Mouse (Mus musculus) CH12.LX (cell line): ENCODE data around the gene Ugt1a10. TPM values are rescaled to one million over a fixed set of nuclear protein-coding genes. Genes with fewer than 3 reads are reported as not detected.
"Not testable (repeated sequence)": the region's sequence is repeated elsewhere in the genome, so short reads cannot be mapped to it uniquely, and the experiment has no call there.

ENCODE experiments used
- DNase-seq: peaks from one replicate; pipeline ENCODE4 v3.0.0-alpha.2; 2013; ENCODE audit errors: extremely low read depth
- H3K27ac ChIP-seq: 2 replicates; pipeline ENCODE4 v1.5.1; 2012; ENCODE audit warnings: low read depth, mild to moderate bottlenecking, control low read depth, moderate library complexity; ENCODE audit not compliant: insufficient read depth
- H3K27me3 ChIP-seq: replicated peaks from 2 replicates; pipeline ENCODE3; 2012; ENCODE audit warnings: inconsistent platforms
- H3K36me3 ChIP-seq, 2 experiments: replicated peaks in 1 of 2; 2 replicates each; pipeline versions ENCODE3 to v1.6.1; 2012; ENCODE audit warnings: inconsistent platforms in 1 of 2, low read length in 1 of 2, mild to moderate bottlenecking in 1 of 2, mixed read lengths in 1 of 2, moderate library complexity in 1 of 2; ENCODE audit not compliant: control insufficient read depth in 1 of 2, insufficient read depth in 1 of 2
- H3K4me1 ChIP-seq, 2 experiments: 2 replicates each; pipeline ENCODE4 v1.6.1; 2012; ENCODE audit warnings: inconsistent platforms in 1 of 2, moderate library complexity in 1 of 2; ENCODE audit not compliant: insufficient read depth in 2 of 2, control insufficient read depth in 1 of 2
- H3K4me2 ChIP-seq: 2 replicates; pipeline ENCODE4 v1.6.1; 2012; ENCODE audit warnings: low read depth, mild to moderate bottlenecking, control low read depth; ENCODE audit not compliant: poor library complexity, insufficient read depth, severe bottlenecking
- H3K4me3 ChIP-seq, 3 experiments: fragments of 150-350 bp in 1 of 3; sonication (generic) in 1 of 3; replicated peaks in 1 of 3; 2 replicates each; pipeline versions ENCODE3 to v1.5.1; 2011 to 2012; ENCODE audit warnings: low read depth in 2 of 3, low read length in 2 of 3, mild to moderate bottlenecking in 2 of 3, moderate library complexity in 2 of 3, control low read depth in 1 of 3, improper control_type of control experiment in 1 of 3, inconsistent platforms in 1 of 3, mixed read lengths in 1 of 3; ENCODE audit not compliant: poor library complexity in 1 of 3
- H3K79me2 ChIP-seq: replicated peaks from 2 replicates; pipeline ENCODE4 v1.6.1; 2012; ENCODE audit warnings: mild to moderate bottlenecking, moderate library complexity; ENCODE audit not compliant: control insufficient read depth, poor library complexity, insufficient read depth, severe bottlenecking; ENCODE audit errors: extremely low read depth
- H3K9ac ChIP-seq: 2 replicates; pipeline ENCODE4 v1.6.1; 2012; ENCODE audit warnings: low read depth, mild to moderate bottlenecking, control low read depth, moderate library complexity; ENCODE audit not compliant: insufficient read depth
- H3K9me3 ChIP-seq: replicated peaks from 2 replicates; pipeline ENCODE3; 2012; ENCODE audit warnings: low read length, inconsistent platforms, mixed read lengths
- KAT2A ChIP-seq: IDR thresholded peaks from 2 replicates; pipeline ENCODE4 v1.6.1; 2012; ENCODE audit warnings: low read length, improper control_type of control experiment, inconsistent platforms; ENCODE audit not compliant: insufficient replicate concordance
- MYC ChIP-seq: IDR thresholded peaks from 2 replicates; pipeline ENCODE4 v1.6.1; 2011; ENCODE audit warnings: low read depth, mild to moderate bottlenecking, improper control_type of control experiment, low read length
- SMC3 ChIP-seq: IDR thresholded peaks from 2 replicates; pipeline ENCODE4 v1.6.1; 2011; ENCODE audit warnings: low read depth, low read length, improper control_type of control experiment
- ZNF384 ChIP-seq: IDR thresholded peaks from 2 replicates; pipeline ENCODE4 v1.6.1; 2012; ENCODE audit warnings: low read depth, low read length, improper control_type of control experiment, inconsistent platforms
- dilution Hi-C: fragments of 300-500 bp; cut with MboI; formaldehyde crosslinking; loops from 2 replicates; pipeline ENCODE4 v1.14.3; 2020; ENCODE audit warnings: low sequenced_read_pairs; ENCODE audit not compliant: extremely low pct_unique_long_range_greater_than_20kb, extremely low pct_ligation_motif_present
- in situ Hi-C: fragments of 300-500 bp; cut with MboI; formaldehyde crosslinking; loops from 3 replicates; pipeline ENCODE4 v1.14.3; 2019; ENCODE audit warnings: low sequenced_read_pairs, low pct_ligation_motif_present, low pct_unique_long_range_greater_than_20kb, mixed read lengths
- polyA plus RNA-seq: library from polyadenylated mRNA; unstranded; fragments of >175 nt; gene quantifications from 2 replicates; pipeline ENCODE4 v1.2.1, GENCODE M21; 2012; ENCODE audit warnings: low read depth; ENCODE audit not compliant: insufficient read length
- total RNA-seq, 2 experiments: library from RNA; depleted of rRNA; stranded (reverse); fragments of 300-350 nt in 1 of 2; fragments of >200 nt in 1 of 2; gene quantifications; 2 replicates each; pipeline ENCODE4 v1.2.3; 2012 to 2014

The Ugt1a10 gene
- total and polyA plus RNA-seq, 3 experiments, result not detected

DNA sequence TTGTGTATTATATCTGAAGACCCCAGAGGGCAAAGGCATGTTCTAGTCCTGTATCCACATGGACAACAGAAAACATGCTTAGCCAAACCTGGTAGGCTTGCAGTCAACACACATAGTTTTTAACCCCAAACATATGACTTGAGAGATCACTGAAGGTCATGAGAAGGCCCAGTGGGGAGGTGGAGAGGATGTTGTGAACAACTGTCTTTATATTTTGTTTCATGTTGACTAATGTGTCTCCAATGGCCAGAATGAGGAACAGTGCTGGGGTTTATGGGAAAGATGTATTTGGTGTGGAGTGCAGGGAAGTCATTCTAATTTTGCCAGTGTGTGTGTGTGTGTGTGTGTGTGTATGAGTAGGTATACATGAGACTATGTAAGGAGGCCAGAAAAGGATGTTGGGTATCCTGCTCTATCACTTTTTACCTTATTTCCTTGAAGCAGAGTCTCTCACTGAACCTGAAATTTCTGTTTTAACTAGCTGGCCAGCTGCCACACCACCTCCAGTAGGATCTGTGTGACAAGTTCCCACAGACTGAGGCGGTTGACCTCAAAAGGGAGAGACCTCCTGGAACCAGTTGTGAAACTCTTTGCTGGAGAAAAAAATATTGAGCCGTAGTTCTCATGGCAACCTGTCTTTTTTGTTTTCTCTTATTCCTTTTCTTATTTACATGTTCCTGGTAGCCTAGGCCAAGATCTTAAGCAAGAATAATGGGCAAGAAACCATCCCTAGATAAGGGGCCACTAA lies 169.0 kb downstream of the Ugt1a10 start:
- DNase-seq, result no peak
- in situ Hi-C loops, result no loop called here
- dilution Hi-C loops, result no loop called here
- H3K79me2 ChIP-seq, result no peaks in the 10 kb centered on the region
- TF ChIP-seq SMC3, result no peak
- H3K36me3 ChIP-seq, result no peaks in the 10 kb centered on the region
- H3K9me3 ChIP-seq, result peaks cover 53% of the 10 kb centered on the region
- H3K4me3 ChIP-seq, result no peak overlapping the region
- H3K27ac ChIP-seq, result no peak overlapping the region
- H3K4me1 ChIP-seq, result 0 out of 4 replicates have a peak, but pooled peaks cover 0 to 3% of the 10 kb centered on the region in 2 experiments
- no peak overlapping the region for H3K4me2 ChIP-seq
- H3K9ac ChIP-seq, result no peak overlapping the region
- H3K27me3 ChIP-seq, result no peaks in the 10 kb centered on the region

- H3K27ac ChIP-seq, in situ Hi-C loops, dilution Hi-C loops: not testable (repeated sequence)
These were observed 170.1 kb downstream of the Ugt1a10 start for GRCm38 (mm10) chr1:88225301-88225700.

DNA sequence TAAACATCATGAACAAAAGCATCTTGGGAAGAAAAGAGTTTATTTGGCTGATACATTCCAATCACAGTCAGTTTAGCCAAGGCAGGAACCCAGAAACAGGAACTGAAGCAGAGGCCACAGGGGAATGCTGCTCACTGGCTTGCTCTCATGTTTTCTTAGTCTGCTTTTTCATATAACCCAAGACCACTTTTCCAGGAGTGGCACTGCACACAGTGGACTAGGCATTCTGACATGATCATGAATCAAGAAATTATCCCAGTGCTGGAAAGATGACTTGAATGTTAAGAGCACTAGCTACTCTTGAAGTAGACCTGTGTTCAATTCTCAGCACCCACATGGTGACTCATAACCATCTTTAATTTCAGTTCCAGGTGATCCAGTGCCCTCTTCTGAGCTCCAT lies 170.6 kb downstream of the Ugt1a10 start:
- dilution Hi-C loops, result no loop called here
- H3K4me1 ChIP-seq, result 0 out of 4 replicates have a peak, but pooled peaks cover 0 to 3% of the 10 kb centered on the region in 2 experiments
- H3K4me2 ChIP-seq, result no peak overlapping the region
- H3K9me3 ChIP-seq, result peaks cover 57% of the 10 kb centered on the region
- H3K9ac ChIP-seq, result no peak overlapping the region
- TF ChIP-seq KAT2A, result 0 out of 2 replicates have a peak, but pooled peaks have one; percentile 24
- TF ChIP-seq MYC, result no peak
- TF ChIP-seq ZNF384, result no peak
- no peaks in the 10 kb centered on the region for H3K36me3 ChIP-seq
- no peaks in the 10 kb centered on the region for H3K27me3 ChIP-seq
- in situ Hi-C loops, result no loop called here
- H3K27ac ChIP-seq, result no peak overlapping the region
- no peak overlapping the region for H3K4me3 ChIP-seq
- no peak for DNase-seq
- no peaks in the 10 kb centered on the region for H3K79me2 ChIP-seq

More at GRCm38 (mm10) chr1:88225301-88225700, 170.1 kb downstream of the Ugt1a10 start:
- not testable (repeated sequence) for H3K27me3 ChIP-seq, H3K4me3 ChIP-seq, H3K36me3 ChIP-seq, H3K9ac ChIP-seq, H3K79me2 ChIP-seq, H3K4me2 ChIP-seq, H3K4me1 ChIP-seq, DNase-seq
- peaks cover 57% of the 10 kb centered on the region for H3K9me3 ChIP-seq
